Mouse (Mus musculus) limb, embryonic 15.5 days (tissue): Measurements from ENCODE around the gene Auh. TPM values are rescaled to one million over a fixed set of nuclear protein-coding genes. Genes with fewer than 3 reads are reported as not detected.

Experiments
- ATAC-seq: fragments of 200-750 bp; cut with Nextera tagmentation; 2 replicates; pipeline ENCODE4 v1.8.0; 2017; ENCODE audit warnings: low read depth, moderate TSS enrichment; ENCODE audit not compliant: insufficient number of reproducible peaks, low FRiP score, low TSS enrichment
- H3K27ac ChIP-seq: fragments of 300-500 bp; sonication (generic); 2 replicates; pipeline ENCODE4 v1.5.1; 2015; ENCODE audit warnings: moderate library complexity, mild to moderate bottlenecking, inconsistent platforms
- H3K27me3 ChIP-seq: fragments of 300-500 bp; sonication (generic); 2 replicates; pipeline ENCODE4 v1.6.1; 2015; ENCODE audit warnings: inconsistent platforms
- H3K36me3 ChIP-seq: fragments of 300-500 bp; sonication (generic); 2 replicates; pipeline ENCODE4 v1.6.1; 2015; ENCODE audit warnings: inconsistent platforms
- H3K4me1 ChIP-seq: fragments of 300-500 bp; sonication (generic); 2 replicates; pipeline ENCODE4 v1.6.1; 2015; ENCODE audit warnings: inconsistent platforms
- H3K4me2 ChIP-seq: fragments of 300-500 bp; sonication (generic); 2 replicates; pipeline ENCODE4 v1.6.1; 2015; ENCODE audit warnings: mild to moderate bottlenecking, inconsistent platforms
- H3K4me3 ChIP-seq: fragments of 300-500 bp; sonication (generic); 2 replicates; pipeline ENCODE4 v1.5.1; 2015; ENCODE audit warnings: mild to moderate bottlenecking, inconsistent platforms
- H3K9ac ChIP-seq: fragments of 300-500 bp; sonication (generic); 2 replicates; pipeline ENCODE4 v1.6.1; 2015; ENCODE audit warnings: inconsistent platforms
- H3K9me3 ChIP-seq: fragments of 300-500 bp; sonication (generic); 2 replicates; pipeline ENCODE4 v1.6.1; 2016; ENCODE audit warnings: inconsistent platforms
- WGBS: fragments of 180-500 bp; shearing (Covaris S2); methylation state at CpG from one replicate; pipeline ENCODE4 v1.1.7; 2015; 5-methylcytosine and 5-hydroxymethylcytosine counted together
- polyA plus RNA-seq: library from polyadenylated mRNA; unstranded; fragments of >200 nt; fragmentation: Nextera tagmentation; extraction: Ambion mirVana; gene quantifications from 2 replicates; pipeline ENCODE4 v1.2.1, GENCODE M21; 2015

Gene Auh
- polyA plus RNA-seq, 1 experiment from 2014 or later = 39.6 TPM

DNA sequence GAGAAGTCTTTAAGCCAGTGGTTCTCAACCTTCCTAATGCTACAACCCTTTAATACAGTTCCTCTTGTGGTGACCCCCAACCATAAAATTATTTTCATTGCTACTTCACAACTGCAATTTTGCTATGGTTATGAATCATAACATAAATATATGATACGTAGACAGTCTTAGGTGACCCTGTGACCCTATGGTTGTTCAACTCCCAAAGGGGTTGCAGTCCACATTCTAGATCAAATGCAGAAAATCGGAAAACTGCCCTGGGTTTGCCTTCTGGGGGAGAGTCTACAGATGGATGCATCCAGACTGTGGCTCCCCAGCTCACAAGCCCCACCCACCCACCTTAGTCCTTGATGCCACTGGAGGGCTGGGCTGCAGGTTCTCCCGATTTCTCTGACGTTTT, 77.6 kb downstream of the Auh start:
- H3K27me3 ChIP-seq = no peaks in the 10 kb centered on the region
- no peak overlapping the region for H3K9ac ChIP-seq
- no peak overlapping the region for H3K4me3 ChIP-seq
- WGBS = 74% methylated on average over 4 of the region's 4 CpGs
- no peak for ATAC-seq
- H3K27ac ChIP-seq = no peak overlapping the region
- no peak overlapping the region for H3K4me2 ChIP-seq
- H3K9me3 ChIP-seq = no peaks in the 10 kb centered on the region
- 0 out of 2 replicates have a peak, but pooled peaks cover 2% of the 10 kb centered on the region for H3K36me3 ChIP-seq
- 0 out of 2 replicates have a peak, but pooled peaks cover 2% of the 10 kb centered on the region for H3K4me1 ChIP-seq

DNA sequence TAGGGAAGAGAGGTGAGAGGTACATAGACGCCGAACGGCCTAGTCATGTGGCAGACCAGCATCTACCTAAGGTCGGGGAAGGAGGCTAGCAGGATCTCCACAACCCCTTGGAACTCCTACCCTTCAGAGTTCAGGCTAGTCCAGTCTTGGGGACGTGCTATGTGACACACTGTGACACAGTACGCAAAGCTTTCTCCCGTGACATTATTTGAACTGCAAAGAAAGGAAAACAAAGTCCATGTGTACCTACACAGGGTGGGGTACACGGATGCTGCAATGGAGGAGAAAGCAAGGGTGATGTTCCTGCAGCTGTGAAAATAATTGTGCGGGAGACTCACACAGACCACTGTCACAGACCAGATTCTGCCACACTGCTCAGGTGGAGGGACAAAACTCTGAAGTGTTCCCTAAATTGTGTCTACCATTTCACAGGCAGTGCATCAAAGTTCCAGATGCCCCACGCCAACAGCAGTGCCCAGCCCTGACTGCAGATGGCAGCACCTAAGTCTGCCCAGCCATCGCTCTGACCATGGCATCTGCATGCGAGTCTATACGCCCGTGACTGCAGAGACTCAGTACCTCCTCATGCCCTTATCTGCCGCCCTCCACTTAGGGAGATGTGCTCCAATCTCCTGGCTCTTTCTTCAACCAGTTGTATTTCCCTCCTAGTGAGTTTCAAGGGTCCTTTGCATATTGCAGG, 79.3 kb downstream of the Auh start:
- H3K27me3 ChIP-seq = no peaks in the 10 kb centered on the region
- 86% methylated on average over 15 of the region's 15 CpGs for whole genome bisulfite sequencing
- 0 out of 2 replicates have a peak, but pooled peaks cover 2% of the 10 kb centered on the region for H3K36me3 ChIP-seq
- H3K4me1 ChIP-seq = 0 out of 2 replicates have a peak, but pooled peaks cover 2% of the 10 kb centered on the region
- H3K9ac ChIP-seq = no peak overlapping the region
- H3K9me3 ChIP-seq = no peaks in the 10 kb centered on the region
- H3K4me2 ChIP-seq = no peak overlapping the region
- no peak for ATAC-seq
- H3K4me3 ChIP-seq = no peak overlapping the region
- H3K27ac ChIP-seq = no peak overlapping the region

DNA sequence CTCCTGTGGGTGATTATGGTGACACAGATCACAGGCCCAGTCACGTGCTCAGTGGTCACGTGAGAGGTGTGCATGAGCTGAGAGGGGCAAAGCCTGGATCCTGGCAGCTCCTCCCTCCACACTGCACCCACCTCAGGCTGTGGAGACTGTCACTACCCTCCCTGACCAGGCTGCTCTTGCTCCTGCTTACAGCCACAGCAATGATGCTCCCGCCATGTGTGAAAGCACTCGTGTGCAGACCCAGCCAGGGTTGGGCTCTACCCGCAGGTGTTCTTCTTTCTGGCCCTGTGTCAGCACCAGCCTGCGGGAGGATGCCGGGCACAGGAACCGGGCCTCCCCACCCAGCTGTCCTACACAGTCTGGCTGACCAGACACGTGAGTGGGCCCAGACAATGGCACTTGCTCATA, 80.1 kb downstream of the Auh start:
- no peaks in the 10 kb centered on the region for H3K9me3 ChIP-seq
- 0 out of 2 replicates have a peak, but pooled peaks cover 2% of the 10 kb centered on the region for H3K36me3 ChIP-seq
- H3K4me1 ChIP-seq = 0 out of 2 replicates have a peak, but pooled peaks cover 2% of the 10 kb centered on the region
- no peak overlapping the region for H3K9ac ChIP-seq
- H3K27ac ChIP-seq = no peak overlapping the region
- 77% methylated on average over 9 of the region's 9 CpGs for WGBS
- ATAC-seq = no peak
- H3K27me3 ChIP-seq = no peaks in the 10 kb centered on the region
- no peak overlapping the region for H3K4me3 ChIP-seq
- no peak overlapping the region for H3K4me2 ChIP-seq

DNA sequence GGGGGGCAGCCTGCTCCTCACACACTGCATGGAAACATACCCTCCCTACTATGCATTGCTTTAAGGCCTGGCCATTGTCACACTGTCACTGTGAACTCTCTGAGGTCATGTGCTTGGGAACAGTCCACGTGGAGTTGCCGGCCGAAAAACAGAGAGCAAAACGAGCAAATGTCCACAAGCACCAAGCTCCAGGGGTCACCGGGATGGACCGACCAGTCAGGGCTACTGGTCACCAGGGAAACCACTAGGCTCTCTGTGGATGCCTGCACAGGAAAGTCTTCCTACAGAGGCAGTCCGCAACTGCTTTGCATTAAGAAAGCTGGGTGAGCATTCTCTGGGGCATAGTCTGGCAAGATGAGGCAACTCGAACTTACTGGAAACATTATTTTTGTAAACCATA, 82.0 kb downstream of the Auh start:
- H3K9ac ChIP-seq = no peak overlapping the region
- H3K36me3 ChIP-seq = no peaks in the 10 kb centered on the region
- no peaks in the 10 kb centered on the region for H3K9me3 ChIP-seq
- 0 out of 2 replicates have a peak, but pooled peaks cover 2% of the 10 kb centered on the region for H3K4me1 ChIP-seq
- no peak for ATAC-seq
- no peaks in the 10 kb centered on the region for H3K27me3 ChIP-seq
- WGBS = 71% methylated on average over 8 of the region's 8 CpGs
- no peak overlapping the region for H3K27ac ChIP-seq
- no peak overlapping the region for H3K4me2 ChIP-seq
- H3K4me3 ChIP-seq = no peak overlapping the region

DNA sequence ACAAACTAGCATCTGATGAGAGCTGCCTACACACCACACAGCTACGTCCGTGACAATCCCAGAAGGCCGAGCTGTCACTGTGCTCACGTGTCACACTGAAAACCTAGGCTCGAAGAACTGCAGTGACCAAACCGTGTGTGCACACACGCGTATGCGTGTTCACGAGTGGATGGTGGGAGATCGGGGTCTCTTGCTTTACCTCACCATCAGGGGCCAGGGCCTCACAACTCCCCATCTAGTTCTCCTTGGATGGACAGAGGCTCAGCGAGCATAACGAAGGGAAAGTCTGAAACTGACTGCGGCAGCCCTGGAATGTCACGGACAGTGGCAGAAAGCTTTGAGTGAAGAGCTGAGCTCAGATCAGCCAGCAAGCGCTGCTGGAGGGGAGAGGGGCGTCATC, 82.4 kb downstream of the Auh start:
- 84% methylated on average over 17 of the region's 17 CpGs for WGBS
- H3K9ac ChIP-seq = no peak overlapping the region
- H3K9me3 ChIP-seq = no peaks in the 10 kb centered on the region
- H3K4me2 ChIP-seq = no peak overlapping the region
- H3K4me3 ChIP-seq = no peak overlapping the region
- H3K4me1 ChIP-seq = 0 out of 2 replicates have a peak, but pooled peaks cover 2% of the 10 kb centered on the region
- ATAC-seq = no peak
- no peaks in the 10 kb centered on the region for H3K27me3 ChIP-seq
- H3K36me3 ChIP-seq = no peaks in the 10 kb centered on the region
- H3K27ac ChIP-seq = no peak overlapping the region

DNA sequence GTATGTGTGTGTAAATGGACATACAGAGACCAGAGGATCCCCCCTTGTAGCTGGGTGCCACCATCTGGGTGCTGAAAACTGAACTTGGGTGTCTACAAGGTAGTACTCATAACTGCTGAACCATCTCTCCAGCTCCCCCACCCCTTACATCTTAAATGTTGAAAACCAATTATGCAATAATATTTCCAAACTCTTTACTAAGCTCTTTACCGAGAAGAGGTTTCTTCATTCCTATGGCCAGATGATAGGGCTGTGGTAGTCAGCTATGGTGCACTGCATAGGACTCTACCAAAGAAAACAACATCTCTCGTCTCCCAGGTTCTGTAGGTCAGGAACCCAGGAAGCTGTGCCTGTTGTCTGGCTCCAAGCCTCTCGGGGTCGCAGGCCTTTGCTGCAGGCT, 83.9 kb downstream of the Auh start:
- Histone ChIP-seq H3K36me3 (no peaks in the 10 kb centered on the region), H3K4me1 (0 out of 2 replicates have a peak, but pooled peaks cover 2% of the 10 kb centered on the region), H3K9ac (no peak overlapping the region), H3K9me3 (no peaks in the 10 kb centered on the region), H3K27ac (no peak overlapping the region), H3K4me2 (no peak overlapping the region), H3K27me3 (no peaks in the 10 kb centered on the region), H3K4me3 (no peak overlapping the region)
- ATAC-seq = no peak
- WGBS = 88% methylated on average over 4 of the region's 4 CpGs

DNA sequence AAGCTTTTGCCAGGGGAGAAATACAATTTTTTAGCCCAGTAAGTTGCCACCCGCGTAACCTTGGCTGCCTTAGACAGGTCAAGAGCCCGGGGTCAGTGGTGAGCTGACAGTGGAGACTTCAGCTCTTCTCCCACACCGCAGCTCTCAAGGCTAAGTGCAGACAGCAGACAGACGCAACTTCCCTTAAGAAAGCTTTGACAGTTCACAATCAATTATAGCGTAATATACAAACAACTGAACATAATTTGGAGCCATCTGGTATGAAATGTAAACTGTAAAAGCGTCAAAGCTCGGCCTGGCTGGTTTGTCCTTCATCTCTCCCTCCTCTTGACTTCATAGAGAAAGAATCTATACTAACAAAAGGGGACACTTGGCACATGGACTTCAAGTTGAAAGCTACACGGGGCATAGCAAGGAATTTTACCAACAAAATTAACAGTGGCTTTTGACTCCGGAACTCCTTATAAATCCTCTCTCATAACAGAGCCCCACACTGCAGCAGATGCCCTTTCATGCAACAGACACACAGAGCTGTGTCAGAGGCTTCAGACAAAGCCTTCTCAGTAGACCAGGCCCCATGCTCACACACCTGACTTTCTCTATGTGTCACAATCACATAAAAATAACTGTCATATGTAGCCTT, 85.8 kb downstream of the Auh start:
- Histone ChIP-seq H3K4me3 (no peak overlapping the region), H3K9me3 (no peaks in the 10 kb centered on the region), H3K9ac (no peak overlapping the region), H3K36me3 (peaks cover 5% of the 10 kb centered on the region; the same call in 1 of the 2 replicates), H3K27ac (no peak overlapping the region), H3K4me2 (no peak overlapping the region), H3K27me3 (no peaks in the 10 kb centered on the region), H3K4me1 (no peaks in the 10 kb centered on the region)
- 69% methylated on average over 10 of the region's 10 CpGs for WGBS
- no peak for ATAC-seq

DNA sequence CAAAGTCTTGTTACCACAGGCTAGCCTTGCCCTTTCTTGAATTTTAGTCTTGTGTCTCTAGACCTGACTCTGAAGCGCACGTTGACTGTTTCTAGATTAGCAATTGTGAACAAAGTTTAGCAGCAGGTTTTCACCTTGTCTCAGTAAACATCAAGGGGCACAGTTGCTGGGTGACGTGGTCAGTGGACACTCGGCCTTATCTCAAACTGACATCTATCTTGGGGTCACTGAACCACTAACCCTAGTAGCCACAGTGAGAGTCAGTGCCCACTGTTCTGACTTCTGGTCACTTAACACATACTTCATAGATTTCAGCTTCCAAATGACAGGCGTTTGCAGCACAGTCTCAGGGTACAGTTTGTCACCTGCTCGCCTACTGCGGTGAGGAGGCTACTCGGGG, 93.2 kb downstream of the Auh start:
- no peak overlapping the region for H3K27ac ChIP-seq
- H3K4me2 ChIP-seq = no peak overlapping the region
- WGBS = 93% methylated on average over 8 of the region's 8 CpGs
- H3K36me3 ChIP-seq = peaks cover 44% of the 10 kb centered on the region
- no peak for ATAC-seq
- H3K9ac ChIP-seq = no peak overlapping the region
- no peaks in the 10 kb centered on the region for H3K4me1 ChIP-seq
- no peak overlapping the region for H3K4me3 ChIP-seq
- no peaks in the 10 kb centered on the region for H3K27me3 ChIP-seq
- no peaks in the 10 kb centered on the region for H3K9me3 ChIP-seq

DNA sequence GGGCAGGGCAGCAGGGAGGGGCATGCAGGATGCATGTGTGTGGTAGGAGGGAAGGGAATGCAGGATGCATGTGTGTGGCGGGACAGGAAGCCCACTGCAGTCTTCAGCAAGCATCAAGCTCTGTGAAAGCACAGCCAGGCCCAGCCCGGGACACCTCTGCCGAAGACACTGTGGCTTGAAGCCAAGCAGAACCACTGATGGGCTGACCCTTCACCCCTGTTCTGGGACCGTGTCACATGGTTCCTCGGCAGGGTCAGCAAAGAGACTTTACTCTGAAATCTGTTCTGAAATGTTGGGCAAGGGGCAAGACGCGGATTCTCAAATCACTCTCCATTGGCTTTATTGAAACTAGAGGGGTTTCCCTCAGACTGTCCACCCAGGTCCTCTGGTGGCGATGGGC, 94.9 kb downstream of the Auh start:
- Histone ChIP-seq H3K4me3 (no peak overlapping the region), H3K27me3 (no peaks in the 10 kb centered on the region), H3K9ac (no peak overlapping the region), H3K4me1 (no peaks in the 10 kb centered on the region), H3K9me3 (no peaks in the 10 kb centered on the region), H3K4me2 (no peak overlapping the region), H3K36me3 (peaks cover 39% of the 10 kb centered on the region), H3K27ac (no peak overlapping the region)
- WGBS = 82% methylated on average over 8 of the region's 8 CpGs
- no peak for ATAC-seq

DNA sequence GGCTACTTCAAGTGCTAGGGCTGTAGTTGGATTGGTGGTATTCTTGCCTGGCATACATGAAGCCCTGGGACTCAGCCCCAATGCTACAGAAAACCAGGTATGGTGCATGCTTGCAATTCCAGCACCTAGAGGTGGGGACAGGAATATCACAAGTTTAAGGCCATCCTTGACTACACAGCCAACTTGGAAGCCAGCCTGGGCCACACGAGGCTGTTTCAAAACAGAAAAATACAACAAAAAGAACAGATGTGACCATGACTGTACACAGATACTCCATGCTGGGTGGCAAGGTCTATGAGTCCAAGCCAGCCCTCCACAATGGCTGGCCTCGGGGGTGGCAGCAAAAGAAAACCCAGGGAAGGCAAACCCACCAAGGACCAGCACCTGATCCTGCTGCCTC, 95.7 kb downstream of the Auh start:
- Histone ChIP-seq H3K4me3 (no peak overlapping the region), H3K4me1 (no peaks in the 10 kb centered on the region; the same call in 1 of the 2 replicates), H3K9ac (no peak overlapping the region), H3K27me3 (no peaks in the 10 kb centered on the region), H3K27ac (no peak overlapping the region), H3K4me2 (no peak overlapping the region), H3K9me3 (no peaks in the 10 kb centered on the region), H3K36me3 (peaks cover 39% of the 10 kb centered on the region)
- ATAC-seq = no peak
- WGBS = 76% methylated on average over 2 of the region's 2 CpGs

DNA sequence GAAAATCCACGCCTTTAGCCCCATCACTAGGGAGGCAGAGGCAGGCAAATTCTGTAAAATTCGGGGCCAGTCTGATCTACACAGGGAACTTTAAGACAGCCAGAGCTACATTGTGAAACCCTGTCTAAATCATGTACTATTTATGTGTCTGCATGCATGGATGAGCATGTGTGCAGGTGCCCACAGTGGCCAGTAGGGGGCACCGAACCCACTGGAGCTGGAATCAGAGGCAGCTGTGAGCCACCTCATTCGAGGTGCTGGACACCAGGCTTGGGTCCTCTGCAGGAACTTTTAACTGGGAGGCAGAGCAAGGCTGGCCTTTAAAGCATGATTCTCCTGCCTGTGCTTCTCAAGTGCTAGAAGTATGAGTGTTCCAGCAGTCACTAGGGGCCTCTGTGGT, 96.3 kb downstream of the Auh start:
- 77% methylated on average over 4 of the region's 4 CpGs for WGBS
- H3K4me3 ChIP-seq = no peak overlapping the region
- H3K4me2 ChIP-seq = no peak overlapping the region
- H3K4me1 ChIP-seq = no peaks in the 10 kb centered on the region; the same call in 1 of the 2 replicates
- no peaks in the 10 kb centered on the region for H3K27me3 ChIP-seq
- H3K9ac ChIP-seq = no peak overlapping the region
- no peak for ATAC-seq
- peaks cover 35% of the 10 kb centered on the region for H3K36me3 ChIP-seq
- H3K27ac ChIP-seq = no peak overlapping the region
- no peaks in the 10 kb centered on the region for H3K9me3 ChIP-seq

DNA sequence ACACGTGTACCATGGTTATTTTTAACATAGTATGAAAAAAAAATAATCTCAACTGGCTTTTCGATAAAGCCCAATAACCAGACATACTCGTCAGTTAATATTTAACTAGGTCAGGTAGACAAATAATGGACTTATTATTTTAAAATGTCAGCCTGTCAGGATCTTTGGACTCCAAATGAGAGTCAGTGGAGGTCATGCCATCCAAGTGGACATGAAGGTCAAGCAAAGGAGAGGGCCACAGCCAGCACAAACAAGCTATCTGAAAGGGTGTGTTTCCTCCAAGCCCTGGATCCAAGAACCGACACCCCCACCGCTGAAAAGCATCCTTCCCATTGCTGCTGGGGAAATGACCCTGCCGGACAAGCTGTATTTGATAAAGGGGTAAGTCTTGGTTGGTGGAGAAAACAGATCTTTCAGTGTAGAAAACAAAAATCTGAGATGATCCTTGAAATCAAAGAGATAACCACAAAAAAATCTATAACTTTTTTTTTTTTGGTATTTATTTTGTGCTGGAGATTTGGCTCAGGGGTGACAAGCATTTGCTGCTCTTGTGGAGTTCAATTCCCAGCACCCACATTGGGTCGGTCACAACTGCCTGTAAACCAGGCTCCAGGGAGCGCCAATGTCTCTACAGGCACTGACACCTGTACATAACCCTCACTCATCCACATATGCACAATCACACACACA, 96.9 kb downstream of the Auh start:
- H3K9ac ChIP-seq = no peak overlapping the region
- no peak for ATAC-seq

More for the DNA sequence above, 96.9 kb downstream of the Auh start:
- H3K4me1 ChIP-seq = no peaks in the 10 kb centered on the region; the same call in 1 of the 2 replicates
- no peak overlapping the region for H3K27ac ChIP-seq
- H3K4me3 ChIP-seq = no peak overlapping the region
- no peaks in the 10 kb centered on the region for H3K9me3 ChIP-seq
- peaks cover 29% of the 10 kb centered on the region for H3K36me3 ChIP-seq
- WGBS = 87% methylated on average over 8 of the region's 8 CpGs
- no peaks in the 10 kb centered on the region for H3K27me3 ChIP-seq
- no peak overlapping the region for H3K4me2 ChIP-seq
